Comparison of ENCODE assay signal across 11 mouse cellular contexts in genomic region chr4:65699743-65700361, GRCm38 (mm10).
DNase-seq lines count a peak whose midpoint lies in the region; ATAC-seq and TF ChIP-seq lines count a peak whose summit lies in the region.
"Had no signal": no experiment of that assay in that cellular context is flagged by ENCODE, and none has a peak within 500 bp of the region (broad histone marks: within the 10 kb centered on the region; RNA-seq: fewer than 3 reads in every experiment).

No protein-coding gene starts in this region.

- H3K9ac ChIP-seq in forebrain, postnatal 0 days, result 0 out of 2 replicates have a peak overlapping the region, but pooled peaks have one; percentile 10
- H3K9ac ChIP-seq in intestine, embryonic 15.5 days, result no peak overlapping the region
- H3K9ac ChIP-seq: heart, embryonic 13.5 days had no signal

- H3K9me3 ChIP-seq in forebrain, postnatal 0 days (ENCODE audit: low read length), result no peaks in the 10 kb centered on the region
- H3K9me3 ChIP-seq in intestine, embryonic 15.5 days, result no peaks in the 10 kb centered on the region
- H3K9me3 ChIP-seq: heart, embryonic 13.5 days had no signal

- H3K4me2 ChIP-seq in forebrain, postnatal 0 days (ENCODE audit: low read depth), result 0 out of 2 replicates have a peak overlapping the region, but pooled peaks have one; percentile 3
- no peak overlapping the region for H3K4me2 ChIP-seq in intestine, embryonic 15.5 days (replicated peaks)
- H3K4me2 ChIP-seq: heart, embryonic 13.5 days had no signal

- TF ChIP-seq CTCF in forebrain, postnatal 0 days (IDR thresholded peaks at IDR 0.05; ENCODE audit: low read depth), result no peak

- intact Hi-C loops in left cerebral cortex, postnatal 4 days (cut with DNase I), result no loop called here
- intact Hi-C loops in left cerebral cortex, postnatal 25 days (cut with DNase I), result loop anchor here (10.0 kb wide), 1 partner anchor 265 kb away; no protein-coding TSS in a partner anchor

- peak; percentile 91 for ATAC-seq in forebrain, postnatal 0 days
- ATAC-seq in intestine, embryonic 15.5 days, result no peak
- ATAC-seq: inflammation-experienced regulatory T-cells, adult 6 months; lung, postnatal 0 days had no signal

- no peak overlapping the region for H3K4me3 ChIP-seq in forebrain, postnatal 0 days (ENCODE audit: low read depth, low read length)
- H3K4me3 ChIP-seq in intestine, embryonic 15.5 days (replicated peaks), result no peak overlapping the region
- H3K4me3 ChIP-seq: heart, embryonic 13.5 days; myocyte had no signal

- no peaks in the 10 kb centered on the region for H3K36me3 ChIP-seq in forebrain, postnatal 0 days (ENCODE audit: insufficient read depth)
- H3K36me3 ChIP-seq in intestine, embryonic 15.5 days, result no peaks in the 10 kb centered on the region
- H3K36me3 ChIP-seq: heart, embryonic 13.5 days had no signal

- peak; percentile 30 to 33 for DNase-seq in left cerebral cortex, adult 18-20 months (ENCODE audit: low spot score in 2 of 2)
- DNase-seq in left cerebral cortex, postnatal 4 days, result no peak
- peak; percentile 58 for DNase-seq in forebrain, postnatal 0 days
- DNase-seq in left cerebral cortex, postnatal 25 days (ENCODE audit: low spot score in 2 of 2), result peak; percentile 16 to 87
- peak; percentile 10 to 40 for DNase-seq in right cerebral cortex, adult 2 months (ENCODE audit: low spot score in 2 of 2)
- no peak for DNase-seq in T-cell, adult 2 months (ENCODE audit: low spot score)

- H3K27ac ChIP-seq in forebrain, postnatal 0 days (ENCODE audit: low read depth, low read length), result no peak overlapping the region
- no peak overlapping the region for H3K27ac ChIP-seq in intestine, embryonic 15.5 days
- H3K27ac ChIP-seq: heart, embryonic 13.5 days had no signal

- no peaks in the 10 kb centered on the region for H3K27me3 ChIP-seq in forebrain, postnatal 0 days (ENCODE audit: insufficient read depth, low read length)
- no peaks in the 10 kb centered on the region for H3K27me3 ChIP-seq in intestine, embryonic 15.5 days (replicated peaks)
- H3K27me3 ChIP-seq: heart, embryonic 13.5 days had no signal

- WGBS in forebrain, postnatal 0 days, result 24% methylated on average over 8 of the region's 8 CpGs
- WGBS in intestine, embryonic 15.5 days, result 52% methylated on average over 8 of the region's 8 CpGs

- H3K4me1 ChIP-seq in forebrain, postnatal 0 days (ENCODE audit: insufficient read depth), result no peaks in the 10 kb centered on the region; the same call in 1 of the 2 replicates
- H3K4me1 ChIP-seq in intestine, embryonic 15.5 days (replicated peaks), result no peaks in the 10 kb centered on the region
- H3K4me1 ChIP-seq: heart, embryonic 13.5 days had no signal

Comparison
In these comparisons a context has a peak if more than half of its experiments do, and no peak if none do; other contexts are left out.
1. DNase-seq: peak in left cerebral cortex, adult 18-20 months (2 of 2), forebrain, postnatal 0 days (single experiment), left cerebral cortex, postnatal 25 days (2 of 2) and right cerebral cortex, adult 2 months (2 of 2); none in left cerebral cortex, postnatal 4 days (single experiment) and T-cell, adult 2 months (single experiment).